Comparison of ENCODE assay signal across 10 mouse cellular contexts in genomic region chr11:54878893-54879292, GRCm38 (mm10). TPM values are rescaled to one million over a fixed set of nuclear protein-coding genes. Genes with fewer than 3 reads are reported as not detected.
"Had no signal": no experiment of that assay in that cellular context is flagged by ENCODE, and none has a peak within 500 bp of the region (broad histone marks: within the 10 kb centered on the region; RNA-seq: fewer than 3 reads in every experiment).

No protein-coding gene starts in this region.

- H3K27me3 ChIP-seq: neural tube, embryonic 12.5 days; stomach, embryonic 15.5 days had no signal

- DNase-seq: right cerebral cortex, postnatal 14 days; thymus, adult 18-20 months; thymus, postnatal 36 days had no signal

- H3K4me2 ChIP-seq: lung, embryonic 14.5 days; midbrain, embryonic 12.5 days; neural tube, embryonic 12.5 days; stomach, embryonic 15.5 days had no signal

- H3K9ac ChIP-seq: lung, embryonic 14.5 days; midbrain, embryonic 12.5 days; neural tube, embryonic 12.5 days; stomach, embryonic 15.5 days had no signal

- H3K27ac ChIP-seq: midbrain, embryonic 10.5 days; midbrain, embryonic 12.5 days; neural tube, embryonic 12.5 days; stomach, embryonic 15.5 days had no signal

- H3K9me3 ChIP-seq: midbrain, embryonic 10.5 days; midbrain, embryonic 12.5 days; neural tube, embryonic 12.5 days; stomach, embryonic 15.5 days had no signal

- H3K4me3 ChIP-seq: midbrain, embryonic 10.5 days; midbrain, embryonic 12.5 days; neural tube, embryonic 12.5 days; stomach, embryonic 15.5 days had no signal

RNA-seq across cellular contexts. Expression of gene Gpx3, which starts 23.4 kb away (rescaled TPM):
- total RNA-seq: megakaryocyte-erythroid progenitor cell, adult 5-6 weeks; neutrophil, adult 5-6 weeks had no signal
